Mouse (Mus musculus) macrophage (primary cell): ENCODE measurements around the gene Fbln1. TPM values are rescaled to one million over a fixed set of nuclear protein-coding genes. Genes with fewer than 3 reads are reported as not detected.

Source experiments
- H3K27ac ChIP-seq: fragments of 350-480 bp; formaldehyde crosslinking; 2 replicates; pipeline ENCODE4 v1.9.0; 2021
- H3K36me3 ChIP-seq: fragments of 350-480 bp; formaldehyde crosslinking; 2 replicates; pipeline ENCODE4 v1.9.0; 2021; ENCODE audit errors: inconsistent target
- H3K4me3 ChIP-seq: fragments of 350-480 bp; formaldehyde crosslinking; 2 replicates; pipeline ENCODE4 v1.9.0; 2021; ENCODE audit errors: inconsistent target
- H3K79me2 ChIP-seq: fragments of 350-480 bp; formaldehyde crosslinking; 2 replicates; pipeline ENCODE4 v1.9.0; 2021; ENCODE audit errors: inconsistent target
- WGBS: methylation state at CpG from one replicate; pipeline ENCODE4 v1.1.7; 2026; ENCODE audit warnings: inconsistent platforms; ENCODE audit not compliant: missing documents; 5-methylcytosine and 5-hydroxymethylcytosine counted together
- polyA plus RNA-seq: library from polyadenylated mRNA; stranded (reverse); fragments of 250-400 nt; gene quantifications from 3 replicates; pipeline ENCODE4 v1.2.4, GENCODE M21; 2018; ENCODE audit warnings: inconsistent platforms

Gene Fbln1
- polyA plus RNA-seq, 1 experiment from 2014 or later = not detected

DNA sequence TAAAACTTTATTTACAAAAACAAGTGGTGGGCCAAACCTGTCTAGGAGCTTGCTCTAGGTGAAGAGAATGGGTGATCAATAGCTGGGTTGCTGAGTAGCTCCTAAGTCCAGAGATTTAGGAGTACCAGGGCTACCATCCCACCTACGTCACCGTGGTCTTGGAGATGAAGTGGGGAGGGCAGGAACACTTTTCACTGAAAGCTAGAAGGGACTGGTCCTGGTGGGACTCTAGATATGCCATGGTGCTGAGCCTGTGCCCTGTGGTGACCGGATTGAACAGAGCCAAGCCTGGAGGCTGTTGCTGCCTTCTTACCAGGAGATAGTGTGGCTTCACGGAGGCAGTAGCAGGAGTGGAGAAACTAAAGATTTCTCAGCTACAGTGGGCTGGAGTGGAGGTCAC is 34.3 kb downstream of the Fbln1 start:
- no peak overlapping the region for H3K4me3 ChIP-seq
- WGBS = 91% methylated on average over 4 of the region's 4 CpGs
- no peaks in the 10 kb centered on the region for H3K36me3 ChIP-seq
- no peaks in the 10 kb centered on the region for H3K79me2 ChIP-seq
- H3K27ac ChIP-seq = no peak overlapping the region

DNA sequence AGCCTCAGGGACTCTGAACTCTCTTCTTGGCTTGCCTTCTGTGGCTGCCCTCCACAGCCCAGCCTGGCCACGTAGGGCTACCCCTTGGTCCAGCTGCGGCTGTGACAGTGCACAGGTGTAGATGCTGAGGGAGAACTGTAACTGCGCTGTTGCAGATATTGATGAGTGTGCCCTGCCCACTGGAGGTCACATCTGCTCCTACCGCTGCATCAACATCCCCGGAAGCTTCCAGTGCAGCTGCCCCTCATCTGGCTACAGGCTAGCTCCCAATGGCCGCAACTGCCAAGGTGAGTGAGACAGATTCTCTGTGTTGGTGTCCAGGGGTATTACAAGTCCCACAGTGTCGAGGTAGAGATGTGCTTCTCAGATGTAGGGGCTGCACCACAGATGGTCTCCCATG is 36.1 kb downstream of the Fbln1 start:
- no peak overlapping the region for H3K4me3 ChIP-seq
- WGBS = 82% methylated on average over 7 of the region's 7 CpGs
- no peak overlapping the region for H3K27ac ChIP-seq
- H3K79me2 ChIP-seq = no peaks in the 10 kb centered on the region
- H3K36me3 ChIP-seq = no peaks in the 10 kb centered on the region

DNA sequence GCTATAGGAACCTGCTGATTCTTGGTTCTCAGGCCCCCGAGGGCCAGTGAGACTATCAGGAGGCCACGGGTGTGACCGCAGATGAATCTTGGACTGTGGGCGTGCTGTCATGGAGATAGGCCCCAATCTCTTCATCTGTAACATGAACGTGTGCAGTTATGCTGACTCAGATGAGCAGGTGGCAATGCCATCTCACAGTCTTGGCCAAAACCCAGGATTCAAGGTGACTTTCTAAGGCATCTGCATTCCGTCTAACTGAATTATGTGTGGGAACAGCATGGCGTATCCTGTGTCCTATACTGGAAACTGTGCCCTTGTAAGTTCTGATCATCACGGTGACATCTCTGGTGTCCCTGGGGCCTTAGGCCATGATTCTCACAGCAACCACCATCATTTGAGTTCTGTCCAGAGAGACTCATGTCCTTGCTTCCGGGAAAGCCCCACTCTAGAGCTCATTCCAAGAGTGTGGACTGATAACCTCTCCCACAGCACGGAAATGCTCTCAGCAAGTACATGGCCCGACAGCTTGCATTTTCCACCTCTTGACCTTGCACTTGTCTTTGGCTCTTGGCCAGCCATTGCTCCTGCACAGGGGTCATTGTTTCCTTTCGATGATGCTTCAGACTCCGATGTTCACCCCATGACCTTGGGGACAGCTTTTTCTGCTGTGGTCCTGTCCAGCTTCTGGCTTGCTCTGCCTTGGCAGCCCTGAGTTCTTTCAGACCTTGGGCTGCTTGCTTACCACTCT is 38.8 kb downstream of the Fbln1 start:
- 92% methylated on average over 13 of the region's 13 CpGs for WGBS
- H3K36me3 ChIP-seq = no peaks in the 10 kb centered on the region
- no peak overlapping the region for H3K27ac ChIP-seq
- no peak overlapping the region for H3K4me3 ChIP-seq
- no peaks in the 10 kb centered on the region for H3K79me2 ChIP-seq

DNA sequence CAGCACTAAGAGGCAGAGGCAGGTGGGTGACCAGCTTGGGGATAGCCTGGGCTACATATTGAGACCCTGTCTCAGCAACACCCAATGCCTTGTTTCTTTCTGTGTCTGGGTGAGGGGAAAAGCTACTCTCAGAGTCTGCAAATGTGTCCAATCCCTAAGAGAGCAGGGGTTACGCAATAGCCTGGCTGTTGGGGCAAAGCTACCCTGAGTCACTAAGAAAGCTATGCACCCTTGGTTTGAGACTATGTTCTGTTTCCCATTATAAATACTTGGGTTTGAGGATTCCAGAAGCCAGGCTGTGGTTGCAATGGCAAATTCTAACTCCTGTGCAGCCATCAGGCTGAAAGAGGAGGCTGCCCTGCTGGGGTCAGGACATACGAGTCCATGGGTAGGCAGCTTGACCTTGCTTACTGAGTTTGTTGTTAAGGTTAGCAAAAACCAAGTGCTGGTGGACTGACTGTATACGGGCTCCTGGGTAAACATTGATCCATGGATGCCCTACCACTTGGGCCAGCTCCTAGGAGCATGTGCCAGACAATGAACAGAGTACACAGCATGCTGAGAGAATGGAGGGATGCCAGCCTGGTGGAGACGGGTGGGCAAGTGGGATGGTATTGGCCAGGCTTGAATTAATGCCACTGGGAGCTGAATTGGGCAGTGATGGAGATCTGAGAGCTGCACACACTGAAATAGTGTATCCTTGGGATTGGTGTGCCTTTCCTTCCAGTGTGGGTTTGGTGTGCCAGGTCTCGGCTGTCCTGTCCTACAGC is 39.7 kb downstream of the Fbln1 start:
- no peaks in the 10 kb centered on the region for H3K36me3 ChIP-seq
- 84% methylated on average over 5 of the region's 5 CpGs for whole genome bisulfite sequencing
- H3K27ac ChIP-seq = no peak overlapping the region

DNA sequence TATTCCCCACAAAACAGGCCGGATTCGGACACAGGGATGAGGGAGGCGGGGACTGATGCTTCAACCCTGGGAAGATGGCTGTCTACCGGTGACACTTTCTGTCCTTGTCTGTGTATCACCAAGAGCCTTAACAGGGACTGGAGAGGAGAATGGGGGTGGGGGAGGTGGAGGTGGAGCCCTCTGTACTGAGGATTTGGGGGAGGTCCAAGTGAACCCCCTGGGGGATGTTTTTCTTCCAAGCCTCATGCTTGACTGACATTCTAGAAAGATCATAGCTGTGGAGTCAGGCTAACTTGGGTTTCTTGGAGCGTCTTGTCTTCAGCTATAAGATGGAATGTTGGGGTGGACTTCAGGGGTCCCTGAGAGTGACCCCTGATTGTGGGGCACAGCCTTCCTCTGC is 40.3 kb downstream of the Fbln1 start:
- Histone ChIP-seq H3K79me2 (no peaks in the 10 kb centered on the region), H3K36me3 (no peaks in the 10 kb centered on the region), H3K4me3 (no peak overlapping the region), H3K27ac (no peak overlapping the region)
- WGBS = 98% methylated on average over 5 of the region's 5 CpGs

More for the DNA sequence above, 39.7 kb downstream of the Fbln1 start:
- Histone ChIP-seq H3K4me3 (no peak overlapping the region), H3K79me2 (no peaks in the 10 kb centered on the region)

GRCm38 (mm10) chr15:85246936-85247335 is 41.2 kb downstream of the Fbln1 start:
- Histone ChIP-seq H3K36me3 (no peaks in the 10 kb centered on the region), H3K4me3 (no peak overlapping the region), H3K27ac (no peak overlapping the region), H3K79me2 (no peaks in the 10 kb centered on the region)
- WGBS = 64% methylated on average over 6 of the region's 6 CpGs

- Histone ChIP-seq H3K79me2 (no peaks in the 10 kb centered on the region), H3K27ac (no peak overlapping the region), H3K36me3 (no peaks in the 10 kb centered on the region), H3K4me3 (no peak overlapping the region)
- 77% methylated on average over 5 of the region's 5 CpGs for WGBS
Observed at GRCm38 (mm10) chr15:85248311-85248710, 42.6 kb downstream of the Fbln1 start.

DNA sequence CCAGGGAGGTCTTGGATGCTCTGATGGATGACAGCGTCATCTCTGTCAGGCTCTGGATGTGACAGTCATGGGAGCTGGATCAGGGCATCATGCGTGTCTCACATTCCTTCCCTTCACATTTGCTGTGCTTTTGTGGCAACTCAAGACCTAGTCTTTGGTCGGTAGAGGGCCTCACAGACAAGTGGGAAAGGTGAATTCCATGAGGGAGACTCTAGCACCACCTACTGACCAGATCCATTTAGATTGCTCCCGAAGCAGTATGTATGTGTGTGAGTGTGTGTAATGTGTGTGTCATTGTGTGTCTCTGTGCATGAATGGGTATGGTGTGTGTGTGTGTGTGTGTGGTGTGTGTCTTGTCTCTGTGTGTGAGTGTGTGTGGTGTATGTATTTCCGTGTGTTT is 43.5 kb downstream of the Fbln1 start:
- Histone ChIP-seq H3K4me3 (no peak overlapping the region), H3K27ac (no peak overlapping the region), H3K79me2 (no peaks in the 10 kb centered on the region), H3K36me3 (no peaks in the 10 kb centered on the region)
- 65% methylated on average over 5 of the region's 5 CpGs for WGBS

- Histone ChIP-seq H3K27ac (no peak overlapping the region), H3K79me2 (no peaks in the 10 kb centered on the region), H3K36me3 (no peaks in the 10 kb centered on the region), H3K4me3 (no peak overlapping the region)
- WGBS = 52% methylated on average over 2 of the region's 2 CpGs
Observed at GRCm38 (mm10) chr15:85250436-85250835, 44.7 kb downstream of the Fbln1 start.

DNA sequence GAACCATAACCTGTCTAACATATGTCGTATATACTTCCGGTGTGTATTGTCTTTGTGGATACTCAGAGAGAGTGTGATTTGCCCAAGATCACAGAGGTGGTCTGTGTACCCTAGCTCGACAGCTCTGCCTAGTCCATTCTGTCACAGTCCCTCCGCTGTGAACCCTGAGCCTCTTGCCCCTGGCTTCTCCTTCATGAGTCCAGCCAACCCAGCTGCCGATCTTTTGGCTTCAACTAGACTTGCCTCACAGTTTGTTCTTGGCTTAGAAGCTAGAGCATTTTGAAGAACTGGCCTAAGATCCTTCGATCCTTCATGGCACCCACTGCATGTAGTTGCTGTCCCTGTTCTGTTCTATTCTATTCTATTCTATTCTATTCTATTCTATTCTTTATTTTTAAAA is 46.7 kb downstream of the Fbln1 start:
- Histone ChIP-seq H3K36me3 (no peaks in the 10 kb centered on the region), H3K4me3 (no peak overlapping the region), H3K27ac (no peak overlapping the region), H3K79me2 (no peaks in the 10 kb centered on the region)
- 93% methylated on average over 6 of the region's 6 CpGs for WGBS

- Histone ChIP-seq H3K36me3 (no peaks in the 10 kb centered on the region), H3K79me2 (no peaks in the 10 kb centered on the region), H3K4me3 (no peak overlapping the region), H3K27ac (no peak overlapping the region)
- 74% methylated on average over 6 of the region's 6 CpGs for WGBS
Observed at GRCm38 (mm10) chr15:85257775-85258429, 52.2 kb downstream of the Fbln1 start.

GRCm38 (mm10) chr15:85262805-85263204 is 57.1 kb downstream of the Fbln1 start:
- whole genome bisulfite sequencing = 84% methylated on average over 5 of the region's 5 CpGs
- Histone ChIP-seq H3K36me3 (no peaks in the 10 kb centered on the region), H3K27ac (no peak overlapping the region), H3K4me3 (no peak overlapping the region), H3K79me2 (no peaks in the 10 kb centered on the region)

- WGBS = 57% methylated on average over 13 of the region's 14 CpGs
- Histone ChIP-seq H3K4me3 (no peak overlapping the region), H3K27ac (no peak overlapping the region), H3K79me2 (no peaks in the 10 kb centered on the region), H3K36me3 (no peaks in the 10 kb centered on the region)
Observed at GRCm38 (mm10) chr15:85266729-85267434, 61.1 kb downstream of the Fbln1 start.

DNA sequence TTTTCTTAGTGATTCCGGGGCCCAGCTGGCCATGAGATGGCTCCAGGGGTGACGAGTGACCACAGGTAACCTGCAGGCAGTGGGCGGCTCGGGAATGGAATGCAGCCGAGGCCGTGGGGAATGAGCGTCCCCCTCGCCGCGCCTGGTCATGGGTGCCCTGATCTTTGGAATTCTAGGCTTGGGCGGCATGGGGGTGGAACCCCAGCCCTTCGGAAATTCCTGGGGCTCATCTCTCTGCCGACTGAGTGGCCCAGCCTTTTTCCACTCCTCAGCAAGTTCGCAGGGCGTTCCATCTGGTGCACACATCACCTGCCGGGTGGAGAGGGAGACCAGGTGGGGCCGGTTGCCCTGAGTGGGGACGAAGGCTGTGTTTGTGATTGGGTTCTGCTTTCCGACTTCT is 62.1 kb downstream of the Fbln1 start:
- WGBS = 94% methylated on average over 19 of the region's 19 CpGs
- Histone ChIP-seq H3K79me2 (no peaks in the 10 kb centered on the region), H3K4me3 (no peak overlapping the region), H3K27ac (no peak overlapping the region), H3K36me3 (no peaks in the 10 kb centered on the region)
